Mouse (Mus musculus) mouse trophoblast stem cell (cell line): ENCODE results near the gene Ube2n.

ENCODE experiments used
- in situ Hi-C, 2 experiments: fragments of 300-500 bp; cut with MseI, MboI; formaldehyde crosslinking; loops; 2 replicates in 1 of 2; 3 replicates in 1 of 2; pipeline ENCODE4 v1.15.1; 2025

The Ube2n gene

DNA sequence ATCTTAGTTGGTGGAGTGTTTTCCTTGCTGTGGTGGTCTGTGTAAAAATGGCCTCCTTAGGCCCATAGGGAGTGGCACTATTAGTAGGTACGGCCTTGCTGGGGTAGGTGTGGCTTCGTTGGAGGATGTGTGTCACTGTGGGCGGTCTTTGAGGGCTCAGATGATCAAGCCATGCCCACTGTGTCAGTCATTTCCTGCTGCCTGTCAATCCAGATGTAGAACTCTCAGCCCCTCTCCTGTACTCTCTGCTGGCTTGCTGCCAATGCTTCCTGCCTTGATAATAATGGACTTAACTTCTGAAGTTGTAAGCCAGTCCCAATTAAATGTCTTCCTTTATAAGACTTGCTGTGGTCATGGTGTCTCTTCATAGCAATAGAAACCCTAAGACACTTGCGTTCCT, 74.3 kb downstream of the Ube2n start:
- in situ Hi-C loops, result no loop called here

DNA sequence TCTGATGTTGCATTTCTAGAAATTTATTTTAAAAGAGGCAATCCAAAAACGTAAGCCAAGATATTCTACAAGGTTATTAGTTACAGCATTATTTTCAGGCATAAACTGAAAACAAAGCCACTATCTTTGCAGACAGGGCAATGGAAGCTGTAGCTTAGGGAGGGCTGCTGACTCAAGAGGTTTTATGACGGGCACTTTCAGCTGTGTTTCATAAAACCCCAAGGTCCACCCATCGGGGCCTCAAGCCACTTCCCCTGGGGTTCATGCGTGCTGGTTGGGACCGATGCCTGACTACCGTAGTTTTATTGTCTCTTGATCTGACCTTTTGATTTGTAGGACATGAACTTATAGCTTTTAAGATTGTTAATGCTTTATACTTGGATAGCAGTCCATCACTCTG, 75.3 kb downstream of the Ube2n start:
- in situ Hi-C loops, result no loop called here

DNA sequence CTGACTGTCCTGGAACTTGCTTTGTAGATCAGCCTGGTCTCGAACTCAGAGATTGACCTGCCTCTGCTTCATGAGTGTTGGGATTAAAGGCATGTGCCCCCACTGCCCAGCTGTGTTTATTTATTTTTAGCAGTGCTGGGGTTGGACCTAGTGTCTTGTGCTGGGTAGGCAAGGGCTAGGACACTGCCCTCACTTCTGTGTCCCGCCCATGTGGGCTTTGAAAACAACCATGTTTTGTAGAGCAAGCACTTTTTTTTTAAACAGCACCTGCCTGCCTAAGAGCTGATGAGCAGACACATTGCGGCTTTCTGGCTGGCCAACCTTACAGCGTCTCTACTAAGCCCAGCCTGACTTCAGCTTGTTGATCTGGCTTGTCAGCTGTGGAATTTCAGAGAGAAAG, 76.3 kb downstream of the Ube2n start:
- in situ Hi-C loops, result no loop called here

GRCm38 (mm10) chr10:95594414-95594813, 79.5 kb downstream of the Ube2n start:
- in situ Hi-C loops, result no loop called here
